Mouse (Mus musculus) stomach, embryonic 14.5 days (tissue): ENCODE data around the gene Rps23. TPM values are rescaled to one million over a fixed set of nuclear protein-coding genes. Genes with fewer than 3 reads are reported as not detected.

Source experiments
- polyA plus RNA-seq: library from polyadenylated mRNA; unstranded; fragments of >200 nt; fragmentation: Nextera tagmentation; extraction: Ambion mirVana; gene quantifications from 2 replicates; pipeline ENCODE4 v1.2.1, GENCODE M21; 2014

Gene Rps23
- polyA plus RNA-seq, 1 experiment from 2014 or later: 347 TPM

Other genes with a start within 250 kb of the Rps23 start
- gene Atp6ap1l, start 17.6 kb upstream of the Rps23 start, polyA plus RNA-seq: not detected in 2 replicates